Mouse (Mus musculus) ovary, adult 18-20 months (tissue): ENCODE results near the gene Klf13.

ENCODE experiments used
- DNase-seq: peaks from one replicate; pipeline ENCODE4 v3.0.0; 2022; ENCODE audit warnings: low spot score, mixed read lengths

The Klf13 gene

GRCm38 (mm10) chr7:63887034-63887551, 51.6 kb downstream of the Klf13 start:
- DNase-seq = no peak

DNA sequence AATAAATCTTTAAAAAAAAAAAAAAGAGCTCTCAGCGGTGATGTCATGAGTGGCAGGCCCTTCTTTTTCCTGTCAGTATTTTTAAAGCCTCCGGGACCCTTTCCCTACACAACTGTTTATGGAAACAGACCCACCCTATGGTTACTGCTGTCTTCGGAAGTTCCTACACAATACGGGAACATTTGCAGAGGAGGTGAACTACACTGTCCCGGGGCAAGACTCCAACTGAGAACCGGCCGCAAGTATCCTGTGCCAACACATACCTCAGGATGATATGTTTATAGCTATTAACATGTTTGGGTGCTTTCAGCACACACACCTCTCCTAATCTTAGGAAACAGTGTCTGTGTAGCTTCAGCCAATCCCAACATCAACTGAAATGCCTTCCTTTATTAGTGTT, 53.7 kb downstream of the Klf13 start:
- no peak for DNase-seq

GRCm38 (mm10) chr7:63882739-63883138, 56.0 kb downstream of the Klf13 start:
- DNase-seq = no peak

GRCm38 (mm10) chr7:63879583-63879982, 59.1 kb downstream of the Klf13 start:
- no peak for DNase-seq

DNA sequence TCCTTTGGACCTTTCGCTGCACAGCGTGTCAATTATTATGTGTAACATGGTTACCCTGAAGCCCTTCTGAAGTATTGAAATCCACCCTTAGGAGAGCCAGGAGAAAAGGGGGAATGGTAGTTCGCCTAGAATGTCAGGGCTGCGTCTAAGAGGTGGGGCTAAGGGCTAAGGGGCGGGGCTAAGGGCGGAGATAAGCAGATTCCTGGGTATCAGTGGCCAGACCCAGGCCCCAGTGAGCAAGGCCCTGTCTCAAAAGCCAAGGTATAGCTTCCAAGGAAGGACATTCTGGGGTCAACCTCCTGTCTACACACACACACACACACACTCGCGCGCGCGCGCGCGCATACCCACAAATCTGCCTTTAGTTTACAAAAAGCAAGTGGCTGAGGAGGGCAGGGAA, 61.1 kb downstream of the Klf13 start:
- DNase-seq = no peak

GRCm38 (mm10) chr7:63876640-63877039, 62.1 kb downstream of the Klf13 start:
- no peak for DNase-seq

DNA sequence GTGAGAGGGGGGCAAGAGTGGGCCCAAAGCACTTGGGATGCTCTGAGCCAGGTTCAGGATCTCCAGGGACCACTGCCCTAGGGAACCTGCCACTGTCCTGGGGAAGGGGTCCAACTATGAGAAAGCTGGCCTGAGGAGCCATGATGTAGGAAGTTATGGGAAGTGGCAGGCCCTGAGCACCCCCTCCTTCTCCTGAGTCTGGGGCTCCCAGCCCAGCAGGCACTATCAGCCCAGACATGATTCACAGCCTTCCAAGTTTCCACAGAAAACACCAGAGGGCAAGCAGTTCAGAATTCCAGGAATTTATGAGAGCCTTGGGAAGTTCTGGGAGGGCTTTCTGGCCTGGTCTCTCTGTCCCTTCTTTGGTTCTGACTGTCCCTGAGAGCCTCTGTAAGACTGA, 63.0 kb downstream of the Klf13 start:
- no peak for DNase-seq

DNA sequence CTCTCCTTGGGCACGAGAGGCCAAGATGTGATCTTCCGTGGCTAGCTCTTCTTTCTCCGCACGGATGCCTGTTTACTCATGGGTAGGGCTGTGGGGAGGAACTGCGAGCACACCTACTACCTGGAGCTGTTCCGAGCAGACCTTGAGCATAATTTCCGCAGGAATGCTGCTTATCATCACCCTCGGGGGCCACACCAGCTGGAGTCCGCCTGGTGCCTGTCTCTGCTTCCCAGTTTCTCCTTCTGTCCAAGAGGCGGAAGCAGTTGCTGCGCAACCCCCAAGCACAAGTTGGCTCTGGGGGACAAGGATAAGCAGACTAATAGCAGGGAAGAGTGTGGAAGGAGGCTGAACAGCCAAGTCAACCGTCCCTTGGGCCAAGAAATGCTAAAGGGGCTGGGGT, 64.8 kb downstream of the Klf13 start:
- no peak for DNase-seq

DNA sequence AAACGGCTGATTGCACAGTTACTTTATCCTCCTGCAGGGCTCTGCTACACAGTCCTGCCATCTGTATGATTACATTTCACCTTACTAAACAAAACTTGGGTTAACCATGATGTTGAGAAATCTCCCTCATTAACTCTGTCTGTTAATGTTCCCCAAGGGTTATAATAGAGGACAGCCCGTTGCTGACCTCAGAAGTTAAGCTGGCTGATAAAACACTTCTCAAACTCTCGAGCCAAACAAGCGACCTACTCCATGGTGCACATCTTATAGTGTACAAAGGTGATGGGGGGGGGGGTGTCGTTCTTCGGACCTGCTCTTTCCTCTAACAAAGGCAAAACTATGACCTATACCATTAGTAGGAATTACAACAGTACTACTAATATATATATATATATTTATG, 67.0 kb downstream of the Klf13 start:
- no peak for DNase-seq

DNA sequence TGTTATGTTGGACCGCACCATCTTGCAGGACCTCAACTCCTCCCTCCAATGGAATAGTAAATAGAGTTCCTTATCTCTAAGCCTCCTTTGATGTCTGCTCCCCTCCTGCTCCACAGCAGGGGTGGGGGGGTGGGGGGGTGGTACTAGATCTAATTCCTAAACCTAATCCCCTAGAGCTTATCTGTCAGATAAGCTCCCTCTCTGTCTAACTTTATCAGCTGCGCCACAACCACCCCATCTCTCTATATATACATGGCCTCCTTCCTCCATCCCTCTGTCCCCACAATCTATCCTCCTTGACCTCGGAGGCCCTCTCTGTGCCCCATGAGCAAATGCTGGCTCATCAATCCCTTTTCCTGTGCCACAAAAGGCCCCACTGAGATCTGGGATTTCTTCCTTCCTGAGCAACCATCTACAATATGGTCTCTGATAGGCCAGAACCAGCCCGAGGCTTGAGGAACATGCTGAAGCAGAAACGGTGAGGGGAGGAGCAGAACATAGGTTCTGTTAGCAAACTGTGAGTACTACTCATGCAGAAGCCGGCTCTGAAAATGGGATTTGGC, 70.3 kb downstream of the Klf13 start:
- no peak for DNase-seq

DNA sequence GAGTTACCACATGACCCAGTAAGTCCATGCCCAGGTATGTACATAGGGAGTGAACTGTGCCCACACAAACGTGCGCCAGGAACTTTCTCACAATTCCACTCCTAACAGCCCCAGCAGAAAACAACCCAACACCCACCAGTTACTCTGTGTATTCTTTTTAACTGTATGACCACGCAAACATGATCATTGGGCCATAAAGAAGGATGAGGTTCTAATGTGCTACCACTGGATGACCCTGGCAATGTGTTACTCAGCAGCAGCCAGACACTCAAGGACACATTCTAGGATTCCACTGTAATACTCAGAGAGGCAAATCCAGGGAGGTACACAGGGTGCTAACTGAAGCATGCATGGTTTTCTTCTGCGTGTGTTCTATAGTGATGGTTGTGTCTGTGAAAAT, 72.8 kb downstream of the Klf13 start:
- no peak for DNase-seq

GRCm38 (mm10) chr7:63863046-63863445, 75.7 kb downstream of the Klf13 start:
- no peak for DNase-seq

- DNase-seq = no peak
Measured at GRCm38 (mm10) chr7:63861123-63861522, 77.6 kb downstream of the Klf13 start.

- DNase-seq = peak; percentile 77
Measured at GRCm38 (mm10) chr7:63858571-63859152, 80.1 kb downstream of the Klf13 start.

DNA sequence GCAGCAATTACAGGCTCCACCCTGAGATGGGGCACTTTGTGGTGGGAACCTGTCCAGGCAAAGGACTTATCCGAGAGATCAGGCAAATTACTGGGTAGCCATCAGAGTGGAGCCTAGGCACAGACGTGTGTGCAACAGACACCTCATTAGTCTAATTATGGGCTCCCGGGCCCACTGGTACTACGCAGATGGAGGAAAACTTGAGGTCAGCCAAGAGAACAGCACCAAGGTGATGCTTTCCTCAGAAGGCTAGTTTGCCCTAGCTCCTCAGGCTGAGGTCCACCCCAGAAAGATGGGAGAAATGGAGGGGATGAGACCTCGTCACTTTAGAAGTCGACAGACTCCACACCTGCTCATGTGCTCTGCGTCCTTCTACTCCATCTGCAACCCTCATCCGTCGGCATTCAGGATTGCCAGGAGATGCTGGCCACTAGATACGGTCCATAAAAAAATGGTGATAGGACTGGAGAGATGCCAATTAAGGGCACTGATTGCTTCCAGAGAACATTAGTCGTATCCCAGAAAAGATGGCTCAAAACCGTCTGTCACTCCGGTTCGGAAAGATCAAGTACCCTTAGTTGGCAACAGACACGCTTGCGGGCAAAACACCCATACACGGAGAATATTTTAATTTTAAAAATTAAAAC, 80.8 kb downstream of the Klf13 start:
- DNase-seq = no peak

- DNase-seq = peak; percentile 42
Measured at GRCm38 (mm10) chr7:63855283-63855682, 83.4 kb downstream of the Klf13 start.

- peak; percentile 54 for DNase-seq
Measured at GRCm38 (mm10) chr7:63851841-63852533, 86.7 kb downstream of the Klf13 start.
